Mouse (Mus musculus): Measurements from ENCODE around the gene Rhno1. TPM values are rescaled to one million over a fixed set of nuclear protein-coding genes. Genes with fewer than 3 reads are reported as not detected.
"Not testable (repeated sequence)": the region's sequence is repeated elsewhere in the genome, so short reads cannot be mapped to it uniquely, and the experiment has no call there.

Rhno1 gene
- polyA plus RNA-seq, 1 experiment from 2014 or later = 118 TPM

DNA sequence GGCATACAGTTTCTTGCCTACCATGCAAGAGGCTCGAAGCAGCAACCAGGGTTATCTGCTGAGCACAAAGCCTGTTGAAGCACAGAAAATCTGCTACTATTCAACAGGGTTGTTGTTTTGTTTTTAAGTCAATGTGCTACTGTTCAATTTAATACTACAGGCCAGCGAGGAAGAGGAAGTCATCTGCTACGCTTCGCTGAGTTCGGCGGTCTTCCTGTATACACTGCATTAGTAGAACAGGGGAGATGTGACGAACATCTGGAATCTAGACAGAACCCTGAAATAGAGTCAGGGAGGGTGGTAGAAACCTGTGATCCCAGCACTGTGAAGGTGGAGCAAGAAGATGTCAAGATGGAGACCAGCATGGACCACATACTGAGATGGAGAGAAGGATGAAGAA is 21.0 kb upstream of the Rhno1 start:
- 65% methylated on average over 7 of the region's 7 CpGs for WGBS
- no peaks in the 10 kb centered on the region for H3K27me3 ChIP-seq
- no peak for ATAC-seq (ENCODE audit: insufficient number of reproducible peaks, low FRiP score, low TSS enrichment, low read depth)
- H3K27ac ChIP-seq (replicated peaks) = no peak overlapping the region
- no peak overlapping the region for H3K9ac ChIP-seq
- H3K9me3 ChIP-seq (replicated peaks) = no peaks in the 10 kb centered on the region
- no peaks in the 10 kb centered on the region for H3K36me3 ChIP-seq
- no peak overlapping the region for H3K4me3 ChIP-seq (replicated peaks)
- H3K4me1 ChIP-seq = 0 out of 2 replicates have a peak, but pooled peaks cover 6% of the 10 kb centered on the region
- no peak overlapping the region for H3K4me2 ChIP-seq (replicated peaks)

DNA sequence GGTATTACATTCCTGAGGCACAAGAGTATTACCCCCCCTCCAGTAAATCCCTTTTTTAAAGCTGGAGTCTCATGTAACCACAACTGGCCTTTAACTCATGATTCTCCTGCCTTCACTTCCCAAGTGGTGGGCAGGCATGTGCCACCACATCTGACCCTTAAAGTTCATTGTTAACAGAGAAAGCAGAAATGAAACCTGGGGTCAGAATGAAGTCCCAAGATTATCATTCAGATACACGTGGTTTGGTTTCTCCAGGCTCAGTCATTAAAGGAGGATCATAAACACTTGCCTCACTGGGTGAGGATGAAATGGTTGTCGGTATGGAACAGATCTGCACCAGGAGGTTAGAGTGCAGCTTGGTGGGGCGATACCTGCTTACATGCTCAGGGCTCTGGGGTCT is 18.5 kb upstream of the Rhno1 start:
- Histone ChIP-seq H3K4me2 (replicated peaks) (no peak overlapping the region), H3K4me3 (replicated peaks) (no peak overlapping the region), H3K4me1 (0 out of 2 replicates have a peak, but pooled peaks cover 2% of the 10 kb centered on the region), H3K27ac (replicated peaks) (no peak overlapping the region), H3K9ac (no peak overlapping the region), H3K9me3 (replicated peaks) (no peaks in the 10 kb centered on the region), H3K27me3 (no peaks in the 10 kb centered on the region), H3K36me3 (no peaks in the 10 kb centered on the region)
- no peak for ATAC-seq (ENCODE audit: insufficient number of reproducible peaks, low FRiP score, low TSS enrichment, low read depth)
- WGBS = 73% methylated on average over 3 of the region's 3 CpGs

DNA sequence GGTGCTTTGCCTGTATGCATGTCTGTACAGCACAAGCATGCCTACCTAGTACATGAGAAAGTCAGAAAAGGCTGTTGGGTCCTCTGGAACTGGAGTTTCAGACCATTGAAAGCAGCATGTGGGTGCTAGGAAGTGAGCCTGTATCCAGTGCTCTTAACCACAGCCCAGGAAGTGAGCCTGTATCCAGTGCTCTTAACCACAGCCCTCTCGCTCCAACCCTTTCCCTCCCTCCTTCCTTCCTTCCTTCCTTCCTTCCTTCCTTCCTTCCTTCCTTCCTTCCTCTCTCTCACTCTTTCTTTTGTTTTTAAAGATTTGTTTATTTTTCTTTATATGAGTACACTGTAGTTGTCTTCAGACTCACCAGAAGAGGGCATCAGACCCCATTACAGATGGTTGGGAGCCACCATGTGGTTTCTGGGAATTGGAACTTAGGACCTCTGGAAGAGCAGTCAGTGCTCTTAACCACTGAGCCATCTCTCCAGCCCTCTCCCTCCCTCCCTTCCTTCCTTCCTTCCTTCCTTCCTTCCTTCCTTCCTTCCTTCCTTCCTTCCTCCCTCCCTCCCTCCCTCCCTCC is 18.0 kb upstream of the Rhno1 start:
- H3K4me2 ChIP-seq (replicated peaks); H3K4me1 ChIP-seq; H3K36me3 ChIP-seq; H3K27me3 ChIP-seq; H3K9ac ChIP-seq; H3K4me3 ChIP-seq (replicated peaks); H3K27ac ChIP-seq (replicated peaks); H3K9me3 ChIP-seq (replicated peaks); ATAC-seq (ENCODE audit: insufficient number of reproducible peaks, low FRiP score, low TSS enrichment, low read depth): not testable (repeated sequence)
- WGBS = 59% methylated on average over 1 of the region's 1 CpGs

DNA sequence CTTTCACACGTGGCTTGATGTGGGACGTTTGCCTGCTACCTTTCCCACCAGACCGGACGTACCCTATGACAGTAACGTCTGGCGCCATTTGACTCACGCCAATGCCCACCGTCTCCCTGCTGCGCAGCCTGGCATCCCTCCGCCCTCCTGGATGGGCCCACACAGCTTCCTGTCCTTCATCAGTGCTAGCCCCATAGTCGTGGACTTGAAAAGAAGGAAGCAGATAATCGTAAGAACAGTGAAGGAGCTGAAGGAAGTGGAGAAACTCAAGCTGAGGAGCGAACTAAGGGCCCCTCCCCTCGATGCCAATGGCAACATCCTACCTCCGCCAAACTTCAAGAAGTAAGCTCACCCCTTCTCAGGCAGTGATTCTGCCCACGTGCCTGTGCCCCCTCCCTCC is 16.9 kb upstream of the Rhno1 start:
- no peak for ATAC-seq (ENCODE audit: insufficient number of reproducible peaks, low FRiP score, low TSS enrichment, low read depth)

DNA sequence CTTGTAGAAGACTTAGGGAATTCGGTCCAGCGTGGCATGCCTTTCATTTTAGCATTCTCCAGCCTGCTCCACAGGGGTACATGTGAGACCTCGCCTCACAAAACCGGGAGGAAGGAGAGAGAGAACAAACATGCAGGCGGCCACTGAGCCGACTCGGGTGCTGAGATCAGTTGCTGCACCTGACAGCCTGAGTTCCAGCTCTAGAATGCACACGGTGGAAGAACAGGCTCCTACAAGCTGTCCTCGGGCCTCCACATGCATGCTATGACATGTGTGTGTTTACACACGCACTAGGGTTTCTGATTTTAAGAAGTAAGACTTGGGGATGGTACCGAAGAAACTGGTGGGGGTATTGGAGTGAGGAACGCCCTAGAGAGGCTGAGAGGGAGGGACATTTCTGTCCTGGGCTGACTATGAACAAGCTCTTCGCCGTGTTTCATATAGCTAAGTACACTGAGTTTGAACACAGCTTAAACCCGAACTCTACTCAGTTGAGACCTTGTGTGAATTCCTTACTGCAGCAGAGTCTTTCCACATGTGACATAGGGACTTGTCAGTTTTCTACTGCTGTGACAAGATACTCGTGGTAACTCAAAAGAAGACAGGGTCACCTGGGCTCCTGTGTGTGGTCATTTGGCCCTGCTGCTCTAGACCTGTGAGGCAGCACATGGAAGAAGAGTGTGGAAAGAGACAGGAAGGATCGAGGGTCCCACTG is 13.8 kb upstream of the Rhno1 start:
- H3K4me1 ChIP-seq = 0 out of 2 replicates have a peak, but pooled peaks cover 10% of the 10 kb centered on the region
- H3K9me3 ChIP-seq (replicated peaks) = no peaks in the 10 kb centered on the region
- no peak for ATAC-seq (ENCODE audit: insufficient number of reproducible peaks, low FRiP score, low TSS enrichment, low read depth)
- WGBS = 74% methylated on average over 17 of the region's 17 CpGs
- H3K27ac ChIP-seq (replicated peaks) = peak overlapping the region; percentile 61
- no peak overlapping the region for H3K4me3 ChIP-seq (replicated peaks)
- no peaks in the 10 kb centered on the region for H3K27me3 ChIP-seq
- no peak overlapping the region for H3K4me2 ChIP-seq (replicated peaks)
- no peak overlapping the region for H3K9ac ChIP-seq
- peaks cover 33% of the 10 kb centered on the region for H3K36me3 ChIP-seq

More for the DNA sequence above, 16.9 kb upstream of the Rhno1 start:
- H3K27ac ChIP-seq (replicated peaks) = no peak overlapping the region
- no peaks in the 10 kb centered on the region for H3K27me3 ChIP-seq
- H3K4me2 ChIP-seq (replicated peaks) = no peak overlapping the region
- H3K4me3 ChIP-seq (replicated peaks) = no peak overlapping the region
- H3K9ac ChIP-seq = no peak overlapping the region
- H3K36me3 ChIP-seq = peaks cover 5% of the 10 kb centered on the region; the same call in 1 of the 2 replicates
- 0 out of 2 replicates have a peak, but pooled peaks cover 7% of the 10 kb centered on the region for H3K4me1 ChIP-seq
- WGBS = 82% methylated on average over 16 of the region's 16 CpGs
- H3K9me3 ChIP-seq (replicated peaks) = no peaks in the 10 kb centered on the region

DNA sequence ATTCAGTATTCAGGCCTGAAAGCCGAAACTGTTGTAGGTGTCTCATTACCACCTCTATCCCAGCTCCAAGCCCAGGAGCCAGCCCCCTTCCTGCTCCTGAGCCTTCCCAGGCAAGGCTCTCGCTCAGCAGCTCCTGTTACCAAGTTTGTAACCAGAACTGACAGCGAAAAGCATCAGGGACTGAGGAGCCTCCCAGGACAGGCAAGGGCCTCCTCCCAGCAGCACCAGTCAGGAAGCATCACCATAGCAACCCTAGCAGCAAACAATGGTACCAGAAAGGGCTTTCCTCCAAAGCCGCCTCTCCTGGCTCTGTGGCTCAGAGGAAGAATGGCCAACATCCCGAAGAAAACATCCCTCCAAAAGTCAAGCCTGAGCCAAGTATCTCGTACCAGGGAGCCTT is 12.5 kb upstream of the Rhno1 start, which contains the start of the genes Tex52 and Gm44596:
TSS of gene Tex52 (plus strand) at position 265 of the 400 bp plus-strand sequence.
TSS of gene Gm44596 (plus strand) at position 312 of the 400 bp plus-strand sequence.
- Histone ChIP-seq H3K4me2 (replicated peaks) (no peak within 1 kb of the TSS), H3K9ac (no peak within 1 kb of the TSS), H3K4me3 (replicated peaks) (no peak within 1 kb of the TSS), H3K9me3 (replicated peaks) (no peaks in the 10 kb centered on the region), H3K36me3 (peaks cover 46% of the 10 kb centered on the region), H3K27ac (replicated peaks) (peak within 1 kb of the TSS; percentile 69), H3K27me3 (no peaks in the 10 kb centered on the region), H3K4me1 (0 out of 2 replicates have a peak, but pooled peaks cover 10% of the 10 kb centered on the region)
- ATAC-seq (ENCODE audit: insufficient number of reproducible peaks, low FRiP score, low TSS enrichment, low read depth) = peak; percentile 55
- WGBS = 36% methylated on average over 6 of the region's 6 CpGs

DNA sequence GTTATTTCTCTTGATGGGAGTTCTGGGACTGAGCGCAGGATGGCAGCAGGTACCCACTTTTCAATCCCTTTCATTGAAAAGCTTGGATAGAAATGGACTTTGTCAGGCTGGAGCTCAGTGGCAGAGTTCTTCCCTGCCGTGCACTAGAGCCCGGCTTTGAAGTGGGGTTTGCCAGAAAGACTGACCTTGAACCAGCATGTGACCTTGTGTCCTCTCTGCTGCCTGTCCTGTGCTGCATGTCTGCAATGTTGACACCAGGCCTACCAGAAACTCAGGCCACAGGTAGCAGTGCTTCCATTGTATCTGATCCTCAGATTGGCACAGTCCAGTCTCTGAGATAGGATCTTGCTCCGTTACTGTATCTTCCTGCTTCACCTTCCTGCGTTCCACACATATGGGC is 7.3 kb upstream of the Rhno1 start:
- no peak for ATAC-seq (ENCODE audit: insufficient number of reproducible peaks, low FRiP score, low TSS enrichment, low read depth)
- H3K36me3 ChIP-seq = peaks cover 82% of the 10 kb centered on the region
- H3K9me3 ChIP-seq (replicated peaks) = no peaks in the 10 kb centered on the region
- H3K27ac ChIP-seq (replicated peaks) = no peak overlapping the region
- H3K4me3 ChIP-seq (replicated peaks) = no peak overlapping the region
- no peak overlapping the region for H3K9ac ChIP-seq
- H3K4me2 ChIP-seq (replicated peaks) = no peak overlapping the region
- no peaks in the 10 kb centered on the region for H3K27me3 ChIP-seq
- 95% methylated on average over 5 of the region's 5 CpGs for WGBS
- 0 out of 2 replicates have a peak, but pooled peaks cover 8% of the 10 kb centered on the region for H3K4me1 ChIP-seq

DNA sequence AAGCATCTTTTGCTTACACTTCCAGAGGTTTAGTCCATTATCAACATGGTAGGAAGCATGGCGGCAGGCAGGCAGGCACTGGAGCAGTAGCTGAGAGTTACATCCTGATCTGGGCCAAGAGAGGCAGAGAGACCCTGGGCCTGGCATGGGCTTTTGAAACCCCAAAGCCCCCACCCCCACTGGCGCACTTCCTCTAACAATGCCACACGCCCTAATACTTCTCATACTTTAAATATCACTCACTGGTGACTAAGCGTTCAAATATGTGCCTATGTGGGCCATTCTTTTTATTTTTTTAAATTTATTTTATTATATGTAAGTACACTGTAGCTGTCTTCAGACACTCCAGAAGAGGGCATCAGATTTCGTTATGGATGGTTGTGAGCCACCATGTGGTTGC is 3.8 kb upstream of the Rhno1 start:
- no peak overlapping the region for H3K27ac ChIP-seq (replicated peaks)
- no peak overlapping the region for H3K9ac ChIP-seq
- no peak overlapping the region for H3K4me2 ChIP-seq (replicated peaks)
- peaks cover 25% of the 10 kb centered on the region for H3K4me1 ChIP-seq
- no peak for ATAC-seq (ENCODE audit: insufficient number of reproducible peaks, low FRiP score, low TSS enrichment, low read depth)
- peaks cover 51% of the 10 kb centered on the region for H3K36me3 ChIP-seq
- WGBS = 83% methylated on average over 5 of the region's 5 CpGs
- no peaks in the 10 kb centered on the region for H3K27me3 ChIP-seq
- no peaks in the 10 kb centered on the region for H3K9me3 ChIP-seq (replicated peaks)
- no peak overlapping the region for H3K4me3 ChIP-seq (replicated peaks)

DNA sequence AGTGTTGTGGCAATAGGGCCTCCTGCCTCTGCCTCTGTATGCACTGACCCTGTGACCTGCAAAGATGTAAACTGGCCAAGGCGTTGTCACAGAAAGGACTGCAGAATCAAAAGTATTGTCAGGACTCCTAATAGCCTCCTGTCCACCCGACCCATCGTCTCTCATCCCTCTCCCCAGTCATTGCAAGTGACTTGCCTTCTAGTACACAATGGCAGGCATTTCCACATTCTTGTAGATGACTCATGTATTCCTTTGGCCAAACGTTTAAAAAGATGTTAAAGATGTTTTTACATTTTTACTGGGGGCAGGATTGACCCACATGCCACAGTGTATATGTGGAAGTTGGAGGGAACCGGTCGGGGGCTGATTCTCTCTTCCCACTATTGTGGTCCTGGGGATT is 2.0 kb upstream of the Rhno1 start:
- 71% methylated on average over 6 of the region's 6 CpGs for WGBS
- ATAC-seq (ENCODE audit: insufficient number of reproducible peaks, low FRiP score, low TSS enrichment, low read depth) = no peak

DNA sequence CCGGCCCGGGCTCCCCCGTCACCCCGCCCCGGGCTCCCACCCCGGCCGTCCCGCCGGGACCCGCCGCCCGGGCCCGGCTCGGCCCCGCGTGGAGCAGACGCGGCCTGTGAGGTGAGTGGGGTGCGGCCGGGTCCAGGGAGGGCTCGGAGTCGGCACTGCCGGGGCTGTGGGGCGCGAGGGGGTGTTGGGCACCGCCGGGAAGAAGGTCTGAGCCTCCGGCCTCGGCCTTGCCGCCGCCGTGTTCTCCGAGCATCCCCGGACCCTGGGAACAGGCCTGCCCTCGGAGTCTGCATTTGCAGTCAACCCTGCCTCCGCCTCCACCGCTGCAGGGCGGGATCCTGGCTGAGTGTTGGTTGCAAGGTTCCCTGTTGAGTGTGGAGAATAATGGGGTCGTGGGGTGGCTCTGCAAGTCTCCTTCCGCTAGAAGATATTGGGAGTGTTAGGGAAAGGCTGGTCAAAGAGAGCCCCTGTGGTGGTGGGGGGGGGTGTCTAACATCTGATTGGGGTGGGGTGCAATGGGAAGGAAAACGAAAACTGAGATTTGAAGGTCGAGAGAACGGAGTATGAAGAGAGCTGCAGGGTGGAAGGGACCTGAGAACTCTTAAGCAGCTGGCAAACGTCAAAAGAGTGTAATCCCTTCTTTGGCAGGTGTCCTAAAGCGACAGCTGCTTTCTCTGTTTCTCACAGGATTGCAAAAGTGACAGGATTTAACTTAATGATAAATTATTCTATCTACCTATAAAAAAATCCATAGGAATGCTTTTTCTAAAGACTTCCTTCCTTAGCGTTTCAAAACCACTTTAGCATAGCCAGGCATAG is 505 bp upstream of the Rhno1 start:
- peaks cover 28% of the 10 kb centered on the region for H3K36me3 ChIP-seq
- no peak; the same call in 1 of the 2 replicates for ATAC-seq (ENCODE audit: insufficient number of reproducible peaks, low FRiP score, low TSS enrichment, low read depth)
- H3K4me1 ChIP-seq = peaks cover 47% of the 10 kb centered on the region
- no peaks in the 10 kb centered on the region for H3K9me3 ChIP-seq (replicated peaks)
- H3K27ac ChIP-seq (replicated peaks) = peak overlapping the region; percentile 97
- peak overlapping the region; percentile 96 for H3K4me2 ChIP-seq (replicated peaks)
- WGBS = under 1% methylated on average over 43 of the region's 46 CpGs
- H3K9ac ChIP-seq = peak overlapping the region; percentile 84
- no peaks in the 10 kb centered on the region for H3K27me3 ChIP-seq
- H3K4me3 ChIP-seq (replicated peaks) = peak overlapping the region; percentile 89

More for the DNA sequence above, 2.0 kb upstream of the Rhno1 start:
- H3K27ac ChIP-seq (replicated peaks) = no peak overlapping the region
- no peak overlapping the region for H3K4me3 ChIP-seq (replicated peaks)
- H3K9ac ChIP-seq = no peak overlapping the region
- H3K9me3 ChIP-seq (replicated peaks) = no peaks in the 10 kb centered on the region
- H3K27me3 ChIP-seq = no peaks in the 10 kb centered on the region
- peaks cover 41% of the 10 kb centered on the region for H3K4me1 ChIP-seq
- H3K4me2 ChIP-seq (replicated peaks) = no peak overlapping the region
- H3K36me3 ChIP-seq = peaks cover 33% of the 10 kb centered on the region

DNA sequence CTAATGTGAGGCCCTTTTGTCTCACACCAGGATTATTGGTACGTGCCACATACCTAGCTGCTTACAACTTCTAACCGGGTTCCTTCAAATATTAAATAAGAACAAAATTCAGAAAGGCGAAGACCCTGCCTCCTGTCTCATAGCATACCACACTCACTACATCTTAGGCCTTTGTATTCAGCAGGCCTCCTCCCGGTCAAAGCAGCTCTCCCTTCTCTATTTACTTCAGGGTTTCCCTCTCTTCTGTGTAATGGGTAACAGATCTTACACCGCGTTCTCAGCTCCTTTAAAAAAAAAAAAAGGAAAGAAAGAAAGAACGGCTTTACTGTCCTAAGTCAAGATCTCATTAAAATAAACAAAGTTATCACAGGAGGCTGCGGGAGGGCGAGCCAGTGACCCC is 810 bp downstream of the Rhno1 start:
- WGBS = 13% methylated on average over 9 of the region's 9 CpGs

More for the DNA sequence above, 810 bp downstream of the Rhno1 start:
- Histone ChIP-seq H3K27me3 (no peaks in the 10 kb centered on the region), H3K9ac (peak overlapping the region; percentile 84), H3K4me1 (peaks cover 47% of the 10 kb centered on the region), H3K9me3 (replicated peaks) (no peaks in the 10 kb centered on the region), H3K36me3 (peaks cover 30% of the 10 kb centered on the region), H3K27ac (replicated peaks) (peak overlapping the region; percentile 97), H3K4me2 (replicated peaks) (peak overlapping the region; percentile 96), H3K4me3 (replicated peaks) (peak overlapping the region; percentile 89)
- ATAC-seq (ENCODE audit: insufficient number of reproducible peaks, low FRiP score, low TSS enrichment, low read depth) = no peak
